Mouse (Mus musculus) lung, embryonic 16.5 days (tissue): ENCODE measurements at regions not wholly inside any gene's neighbourhood (a gene's known extent, or its start where the extent isn't known, plus 50 kb on each side); places are given as distances from the start of the nearest gene placed in this dataset. TPM values are rescaled to one million over a fixed set of nuclear protein-coding genes. Genes with fewer than 3 reads are reported as not detected.

ENCODE experiments used
- ATAC-seq: fragments of 200-750 bp; cut with Nextera tagmentation; 2 replicates; pipeline ENCODE4 v1.8.0; 2017; ENCODE audit warnings: low read depth, mild to moderate bottlenecking, moderate library complexity
- H3K27ac ChIP-seq: fragments of 300-500 bp; sonication (generic); 2 replicates; pipeline ENCODE4 v1.5.1; 2014; ENCODE audit warnings: mild to moderate bottlenecking, control low read depth, low read length
- H3K27me3 ChIP-seq: fragments of 300-500 bp; sonication (generic); 2 replicates; pipeline ENCODE4 v1.6.1; 2014; ENCODE audit warnings: low read depth, low read length, mixed read lengths; ENCODE audit not compliant: control insufficient read depth, insufficient read depth
- H3K36me3 ChIP-seq: fragments of 300-500 bp; sonication (generic); 2 replicates; pipeline ENCODE4 v1.6.1; 2014; ENCODE audit warnings: low read length; ENCODE audit not compliant: control insufficient read depth, insufficient read depth
- H3K4me1 ChIP-seq: fragments of 300-500 bp; sonication (generic); replicated peaks from 2 replicates; pipeline ENCODE4 v1.6.1; 2014; ENCODE audit warnings: low read length, mixed read lengths; ENCODE audit not compliant: control insufficient read depth, insufficient read depth
- H3K4me2 ChIP-seq: fragments of 300-500 bp; sonication (generic); 2 replicates; pipeline ENCODE4 v1.6.1; 2014; ENCODE audit warnings: low read depth, low read length, control low read depth
- H3K4me3 ChIP-seq: fragments of 300-500 bp; sonication (generic); 2 replicates; pipeline ENCODE4 v1.5.1; 2014; ENCODE audit warnings: mild to moderate bottlenecking, low read length, control low read depth
- H3K9ac ChIP-seq: fragments of 300-500 bp; sonication (generic); 2 replicates; pipeline ENCODE4 v1.6.1; 2014; ENCODE audit warnings: low read length, control low read depth
- H3K9me3 ChIP-seq: fragments of 300-500 bp; sonication (generic); 2 replicates; pipeline ENCODE4 v1.6.1; 2016; ENCODE audit warnings: low read length; ENCODE audit not compliant: control insufficient read depth
- WGBS: fragments of 180-500 bp; shearing (Covaris S2); extraction: QIAGEN DNeasy Blood & Tissue Kit; methylation state at CpG from one replicate; pipeline ENCODE4 v1.1.7; 2014; 5-methylcytosine and 5-hydroxymethylcytosine counted together
- microRNA-seq: library from miRNA; unstranded; fragments of <30 nt; microRNA quantifications from one replicate; pipeline ENCODE4, GENCODE M21; 2016

GRCm38 (mm10) chr13:114759886-114760285 lies 58.1 kb upstream of the Mocs2 start:
- H3K27ac ChIP-seq: no peak overlapping the region
- no peak for ATAC-seq

DNA sequence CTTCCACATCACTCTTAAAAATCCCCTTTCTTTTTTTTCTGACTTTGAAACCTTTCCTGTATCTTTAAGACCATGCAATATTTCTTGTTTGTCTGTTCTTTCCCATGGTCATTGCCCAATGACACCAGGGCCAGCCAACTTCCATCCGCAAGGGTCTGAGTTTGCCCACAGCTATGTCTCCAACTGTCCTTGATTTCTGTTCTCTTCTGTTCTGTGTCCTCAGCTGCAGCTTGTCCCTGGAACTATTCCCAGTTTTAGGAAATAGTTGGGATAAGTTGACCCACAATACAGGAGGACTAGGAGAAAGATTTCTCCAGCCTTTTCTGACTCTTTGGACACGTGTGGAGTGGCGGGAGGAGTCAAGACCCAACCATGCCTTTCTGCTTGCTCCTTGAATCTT lies 57.1 kb upstream of the Mocs2 start:
- H3K36me3 ChIP-seq: no peaks in the 10 kb centered on the region
- WGBS: 73% methylated on average over 3 of the region's 3 CpGs
- H3K9me3 ChIP-seq: no peaks in the 10 kb centered on the region
- no peaks in the 10 kb centered on the region for H3K4me1 ChIP-seq
- H3K4me2 ChIP-seq: no peak overlapping the region
- no peak overlapping the region for H3K27ac ChIP-seq
- H3K9ac ChIP-seq: no peak overlapping the region
- H3K4me3 ChIP-seq: no peak overlapping the region
- ATAC-seq: no peak
- H3K27me3 ChIP-seq: no peaks in the 10 kb centered on the region

More at GRCm38 (mm10) chr13:114759886-114760285, 58.1 kb upstream of the Mocs2 start:
- no peak overlapping the region for H3K4me3 ChIP-seq
- no peaks in the 10 kb centered on the region for H3K4me1 ChIP-seq
- H3K9me3 ChIP-seq: no peaks in the 10 kb centered on the region
- WGBS: 67% methylated on average over 1 of the region's 1 CpGs
- H3K9ac ChIP-seq: no peak overlapping the region
- H3K36me3 ChIP-seq: no peaks in the 10 kb centered on the region
- no peak overlapping the region for H3K4me2 ChIP-seq
- H3K27me3 ChIP-seq: no peaks in the 10 kb centered on the region

Small RNA genes in the stretch of these regions (microRNA-seq; reads per million reads assigned to microRNA genes)
- gene Gm25950: not detected
